Mouse (Mus musculus) subcutaneous adipose tissue, adult 2 months (tissue): ENCODE measurements around the gene Kdm6b. TPM values are rescaled to one million over a fixed set of nuclear protein-coding genes. Genes with fewer than 3 reads are reported as not detected.

Experiments
- polyA plus RNA-seq: library from polyadenylated mRNA; depleted of rRNA; stranded (reverse); fragments of >200 nt; gene quantifications from 2 replicates; pipeline ENCODE4 v1.2.3, GENCODE M21; 2012; ENCODE audit warnings: low replicate concordance; rRNA removed

Kdm6b gene
- polyA plus RNA-seq: 8.0 and 17.4 TPM in 2 replicates

DNA sequence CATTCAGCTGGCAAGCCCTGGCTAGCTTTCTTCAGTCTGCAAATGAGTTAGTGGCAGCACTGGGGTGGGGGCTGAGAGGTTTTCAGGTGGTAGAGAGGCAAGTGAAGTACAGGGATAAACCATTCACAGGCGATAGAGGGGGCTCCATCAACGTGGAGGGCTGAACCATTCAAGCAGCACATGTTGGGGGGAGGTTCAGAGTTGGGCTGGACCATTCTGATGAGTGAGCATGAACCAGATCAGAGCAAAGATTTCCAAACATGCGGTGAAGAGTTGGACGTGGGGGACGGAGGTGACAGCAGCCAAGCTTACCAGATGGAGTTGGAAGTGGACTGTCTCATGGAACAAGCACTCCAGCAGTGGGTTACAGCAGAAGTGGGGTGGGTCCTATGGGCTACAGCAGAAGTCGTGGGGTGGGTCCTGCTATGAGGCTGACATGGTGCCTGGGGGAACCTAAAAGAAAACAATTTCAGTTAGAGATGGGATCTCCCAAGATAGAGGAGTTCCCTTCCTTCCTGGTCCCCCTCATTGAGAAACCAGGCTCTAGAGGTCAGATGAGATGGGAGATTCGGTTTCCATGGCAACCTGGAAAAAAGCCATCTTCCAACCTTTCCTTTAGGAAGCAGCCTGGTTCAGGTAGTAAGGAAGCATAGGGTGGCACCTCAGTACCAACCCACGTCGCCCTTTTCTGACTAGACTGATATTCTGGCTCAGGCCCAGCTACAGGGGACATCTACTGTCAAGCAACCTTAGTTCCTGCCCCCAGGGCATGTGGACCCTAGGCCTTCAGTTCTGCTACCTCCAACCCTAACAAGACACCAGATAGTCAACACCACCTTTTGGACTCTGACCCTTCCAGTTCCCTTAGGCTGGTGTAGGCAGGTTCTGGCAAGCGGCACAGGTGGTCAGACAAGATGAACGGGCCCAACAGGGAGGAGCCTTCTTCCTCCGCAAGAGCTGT is at the start of gene Kdm6b:
Kdm6b (minus strand) TSS at position 455 of the 961 bp plus-strand sequence.

DNA sequence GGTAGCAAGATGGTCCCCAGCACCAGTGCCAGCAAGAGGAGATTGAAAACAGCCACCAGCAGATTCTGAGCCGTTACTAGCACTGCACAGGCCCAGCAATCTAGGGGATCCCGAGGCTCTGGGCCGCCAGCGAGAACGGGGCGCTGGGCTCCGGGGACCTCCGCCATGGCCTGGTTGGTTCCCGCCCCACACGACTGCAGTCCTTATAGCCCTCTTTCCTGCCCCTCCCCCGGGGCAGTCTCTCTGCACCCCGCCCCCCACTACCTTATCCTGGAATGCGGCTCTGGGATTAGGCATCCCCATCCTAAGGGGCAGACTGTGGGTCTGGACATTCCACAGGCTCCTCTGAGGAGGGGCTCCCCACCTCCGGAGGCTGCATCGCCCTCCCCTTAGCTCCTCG is 15.4 kb downstream of the Kdm6b start, which contains the start of gene Tmem88:
Tmem88 (minus strand) TSS at position 176 of the 400 bp plus-strand sequence.

DNA sequence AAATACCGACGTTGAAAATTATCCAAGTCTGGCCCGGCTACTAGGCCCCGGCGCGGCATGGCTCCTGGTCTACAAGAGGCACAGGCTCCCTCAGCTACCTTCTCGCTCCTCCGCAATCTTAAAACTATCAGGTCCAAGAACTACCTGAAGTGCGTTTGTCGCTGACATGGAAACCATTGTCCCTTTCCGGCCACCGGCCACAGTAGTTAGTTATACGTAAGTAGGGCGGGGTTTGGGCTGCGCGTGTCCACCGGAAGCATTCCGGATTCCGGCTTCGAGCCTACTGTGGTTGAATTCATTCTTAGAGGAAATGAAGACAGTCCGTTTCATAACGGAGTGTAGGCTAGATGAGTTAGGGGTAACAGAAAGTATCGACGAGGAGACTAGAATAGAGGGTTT is 18.2 kb downstream of the Kdm6b start, which contains the start of the genes Naa38 and Cyb5d1:
Naa38 (plus strand) TSS at position 253 of the 399 bp plus-strand sequence.
Cyb5d1 (minus strand) TSS at position 397 of the 399 bp plus-strand sequence.

DNA sequence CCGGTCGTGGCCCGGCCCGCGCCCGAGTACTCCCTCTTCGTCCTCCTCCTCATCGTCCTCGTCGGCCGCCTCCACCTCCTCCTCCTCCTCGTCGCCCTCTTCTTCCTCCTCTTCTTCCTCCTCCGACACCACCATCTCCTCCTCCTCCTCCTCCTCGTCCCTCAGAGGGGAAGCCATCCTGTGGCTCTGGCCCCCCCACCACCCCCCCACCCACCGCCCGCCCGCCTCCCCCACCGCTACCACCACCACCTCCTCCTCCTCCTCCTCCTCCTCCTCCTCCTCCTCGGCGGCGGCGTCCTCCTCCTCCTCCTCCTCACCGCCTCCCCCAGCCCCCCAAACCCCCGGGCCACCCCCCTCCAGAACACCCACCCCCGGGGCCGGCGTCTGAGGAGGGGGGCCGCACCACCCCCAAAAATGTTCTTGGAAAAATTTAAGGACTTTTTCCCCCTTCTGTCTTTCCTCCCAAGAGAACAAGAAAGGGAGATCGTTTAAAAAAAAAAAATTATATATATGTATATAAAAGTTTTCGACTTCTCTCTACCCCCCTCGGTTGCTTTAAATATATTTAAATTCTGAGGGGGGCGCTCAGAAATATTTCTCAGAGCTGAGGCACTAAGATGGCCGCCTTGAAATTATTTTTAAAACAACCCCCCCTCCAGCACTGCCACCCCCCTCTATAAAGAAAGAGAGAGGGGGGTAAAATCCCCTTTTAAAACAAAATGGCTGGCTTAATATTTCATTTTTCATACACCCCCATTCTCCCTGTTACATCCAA is 44.1 kb downstream of the Kdm6b start, which contains the start of gene Chd3:
Chd3 (minus strand) TSS at position 192 of the 775 bp plus-strand sequence.

Other genes with a start within 250 kb of the Kdm6b start
- gene Alox8, start 215.8 kb downstream of the Kdm6b start, polyA plus RNA-seq: not detected in 2 replicates
- 0.01 TPM in 1 of 2 replicates, not detected in the other for gene Gucy2e, start 176.6 kb downstream of the Kdm6b start, polyA plus RNA-seq
- gene Cntrob, start 89.9 kb downstream of the Kdm6b start, polyA plus RNA-seq: 5.7 and 11.8 TPM in 2 replicates
- 72.6 and 77.1 TPM in 2 replicates for gene Trappc1, start 89.7 kb downstream of the Kdm6b start, polyA plus RNA-seq
- gene Kcnab3, start 87.4 kb downstream of the Kdm6b start, polyA plus RNA-seq: 0.92 and 2.9 TPM in 2 replicates
- gene Rnf227, start 73.2 kb downstream of the Kdm6b start, polyA plus RNA-seq: 0.73 and 2.0 TPM in 2 replicates
- gene Chd3, start 44.3 kb downstream of the Kdm6b start, polyA plus RNA-seq: 45.5 and 209 TPM in 2 replicates
- gene Naa38, start 18.2 kb downstream of the Kdm6b start, polyA plus RNA-seq: 180 and 191 TPM in 2 replicates
- 30.0 and 32.3 TPM in 2 replicates for gene Cyb5d1, start 18.0 kb downstream of the Kdm6b start, polyA plus RNA-seq
- 50.9 and 97.6 TPM in 2 replicates for gene Tmem88, start 15.4 kb downstream of the Kdm6b start, polyA plus RNA-seq
- 0.29 and 1.4 TPM in 2 replicates for gene Dnah2, start 135.4 kb upstream of the Kdm6b start, polyA plus RNA-seq
- 0.49 and 29.6 TPM in 2 replicates for gene Efnb3, start 146.5 kb upstream of the Kdm6b start, polyA plus RNA-seq
- gene Wrap53, start 166.6 kb upstream of the Kdm6b start, polyA plus RNA-seq: 15.8 and 19.8 TPM in 2 replicates
- 68.6 and 188 TPM in 2 replicates for gene Trp53, start 166.7 kb upstream of the Kdm6b start, polyA plus RNA-seq
- 28.5 and 39.7 TPM in 2 replicates for gene Atp1b2, start 192.3 kb upstream of the Kdm6b start, polyA plus RNA-seq
- gene Shbg, start 204.2 kb upstream of the Kdm6b start, polyA plus RNA-seq: not detected in 2 replicates
- gene Sat2, start 208.3 kb upstream of the Kdm6b start, polyA plus RNA-seq: 10.9 and 12.6 TPM in 2 replicates
- 58.6 and 88.5 TPM in 2 replicates for gene Fxr2, start 219.3 kb upstream of the Kdm6b start, polyA plus RNA-seq
- 0.15 and 0.24 TPM in 2 replicates for gene Sox15, start 241.6 kb upstream of the Kdm6b start, polyA plus RNA-seq
- 144 and 237 TPM in 2 replicates for gene Mpdu1, start 249.0 kb upstream of the Kdm6b start, polyA plus RNA-seq